Mouse (Mus musculus): ENCODE data around the gene Slc7a11.

Slc7a11 gene

GRCm38 (mm10) chr3:49854277-49854676 lies 589.1 kb downstream of the Slc7a11 start:
- no peak for DNase-seq

- no peak for DNase-seq
Observed at GRCm38 (mm10) chr3:49842971-49843370, 600.4 kb downstream of the Slc7a11 start.

All from cerebellum, postnatal 10 days (tissue).